20 mouse cellular contexts compared by ENCODE assay signal in the genomic region with DNA sequence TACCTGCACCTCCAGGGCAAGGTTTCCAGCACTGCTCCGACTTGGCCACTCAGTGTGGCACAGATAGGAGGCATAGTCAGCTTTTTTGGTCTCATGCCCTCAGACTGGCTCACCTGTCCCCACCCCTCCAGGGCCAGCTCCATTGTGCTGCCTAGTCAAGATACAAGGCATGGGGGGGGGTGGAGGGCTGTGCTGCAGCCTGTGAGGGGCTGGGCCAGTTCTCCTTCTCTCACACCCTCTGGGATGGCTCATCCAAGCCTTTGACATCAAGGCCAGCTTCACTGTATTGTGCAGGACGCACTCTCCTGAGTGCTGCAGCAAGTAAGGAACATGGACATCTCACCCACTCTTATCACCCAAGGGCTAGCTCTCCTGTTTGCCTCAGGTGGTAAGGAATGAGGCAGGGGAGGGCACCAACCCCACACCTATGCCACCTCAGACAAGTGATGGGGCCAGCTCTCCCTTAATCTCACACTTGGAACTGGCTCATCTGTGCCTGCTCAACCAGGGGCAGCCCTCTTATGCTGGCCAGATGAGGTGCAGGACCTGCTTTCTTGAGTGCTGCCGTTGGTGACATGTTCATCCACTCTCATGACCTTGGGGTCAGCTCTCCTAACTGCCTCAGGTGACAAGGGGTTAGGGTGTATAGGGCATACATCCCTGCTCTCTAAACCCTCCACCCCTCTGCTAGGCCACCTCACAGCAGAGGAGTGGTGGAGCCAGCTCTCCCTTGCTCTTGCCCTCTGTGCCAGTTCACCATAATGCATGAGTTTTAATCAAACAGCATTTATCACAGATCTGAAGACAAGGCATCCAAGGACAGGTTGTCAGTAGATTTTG. TPM values are rescaled to one million over a fixed set of nuclear protein-coding genes. Genes with fewer than 3 reads are reported as not detected.
DNase-seq lines count a peak whose midpoint lies in the region; ATAC-seq and TF ChIP-seq lines count a peak whose summit lies in the region.
"Not testable (repeated sequence)": the region's sequence is repeated elsewhere in the genome, so short reads cannot be mapped to it uniquely, and the experiment has no call there.
"Had no signal": no experiment of that assay in that cellular context is flagged by ENCODE, and none has a peak within 500 bp of the region (broad histone marks: within the 10 kb centered on the region; RNA-seq: fewer than 3 reads in every experiment).

No protein-coding gene starts in this region.

- POLR2A ChIA-PET in Patski (lab: Charles Lee), result not testable (repeated sequence)

- H3K4me3 ChIP-seq in forebrain, embryonic 12.5 days (replicated peaks); heart, embryonic 15.5 days; hindbrain, postnatal 0 days (ENCODE audit: low read length); limb, embryonic 11.5 days (ENCODE audit: low read depth, low read length); lung, embryonic 15.5 days; midbrain, embryonic 16.5 days (ENCODE audit: low read depth, low read length); stomach, embryonic 15.5 days (replicated peaks): not testable (repeated sequence)

- WGBS in forebrain, embryonic 12.5 days, result 84% methylated on average over 3 of the region's 3 CpGs
- 77% methylated on average over 3 of the region's 3 CpGs for WGBS in heart, embryonic 15.5 days
- WGBS in hindbrain, postnatal 0 days, result 82% methylated on average over 3 of the region's 3 CpGs
- 82% methylated on average over 3 of the region's 3 CpGs for WGBS in limb, embryonic 11.5 days
- 68% methylated on average over 3 of the region's 3 CpGs for WGBS in lung, embryonic 15.5 days
- WGBS in midbrain, embryonic 16.5 days, result 75% methylated on average over 3 of the region's 3 CpGs
- 78% methylated on average over 3 of the region's 3 CpGs for WGBS in stomach, embryonic 15.5 days

- CTCF ChIA-PET in Patski (lab: Charles Lee), result not testable (repeated sequence)

- ATAC-seq in Patski, result peak; percentile 13
- ATAC-seq in forebrain, embryonic 12.5 days (ENCODE audit: low FRiP score), result peak; percentile 46
- ATAC-seq in heart, embryonic 15.5 days (replicated peaks; ENCODE audit: insufficient number of reproducible peaks, insufficient read depth, low FRiP score, low read depth), result peak; percentile 48
- ATAC-seq in hindbrain, postnatal 0 days, result peak; percentile 53; the same call in 1 of the 2 replicates
- peak; percentile 55 for ATAC-seq in limb, embryonic 11.5 days (ENCODE audit: insufficient number of reproducible peaks, low FRiP score, low TSS enrichment, low read depth)
- peak; percentile 36 for ATAC-seq in lung, embryonic 15.5 days (ENCODE audit: borderline replicate concordance, extremely low read depth, low FRiP score, low TSS enrichment)
- peak; percentile 56; the same call in 1 of the 2 replicates for ATAC-seq in midbrain, embryonic 16.5 days
- ATAC-seq in stomach, embryonic 15.5 days (ENCODE audit: insufficient read depth, low FRiP score, low read depth), result peak; percentile 60

- in situ Hi-C loops in Patski (cut with MboI; ENCODE audit: low pct_unique_long_range_greater_than_20kb), result not testable (repeated sequence)

- H3K9me3 ChIP-seq in forebrain, embryonic 12.5 days, result peaks cover 15% of the 10 kb centered on the region
- H3K9me3 ChIP-seq in heart, embryonic 15.5 days (replicated peaks); hindbrain, postnatal 0 days (ENCODE audit: low read length); limb, embryonic 11.5 days (ENCODE audit: control insufficient read depth, low read length); lung, embryonic 15.5 days; midbrain, embryonic 16.5 days (replicated peaks; ENCODE audit: control insufficient read depth, low read length, poor library complexity, severe bottlenecking); stomach, embryonic 15.5 days: not testable (repeated sequence)

- DNase-seq in Patski (ENCODE audit: low read depth, low spot score); hindbrain, postnatal 0 days (ENCODE audit: low spot score); limb, embryonic 11.5 days (ENCODE audit: low spot score): not testable (repeated sequence)

- H3K9ac ChIP-seq in forebrain, embryonic 12.5 days; heart, embryonic 15.5 days; hindbrain, postnatal 0 days (replicated peaks; ENCODE audit: low read length); limb, embryonic 11.5 days (ENCODE audit: low read length); lung, embryonic 15.5 days; midbrain, embryonic 16.5 days (ENCODE audit: low read depth, low read length); stomach, embryonic 15.5 days: not testable (repeated sequence)

- H3K4me2 ChIP-seq in forebrain, embryonic 12.5 days; heart, embryonic 15.5 days; hindbrain, postnatal 0 days (ENCODE audit: low read depth, low read length); limb, embryonic 11.5 days (ENCODE audit: low read depth, severe bottlenecking); lung, embryonic 15.5 days; midbrain, embryonic 16.5 days (ENCODE audit: low read length); stomach, embryonic 15.5 days: not testable (repeated sequence)

- not testable (repeated sequence) for H3K27me3 ChIP-seq in Patski; forebrain, embryonic 12.5 days; heart, embryonic 15.5 days; hindbrain, postnatal 0 days (ENCODE audit: insufficient read depth, low read length); limb, embryonic 11.5 days (ENCODE audit: control insufficient read depth, insufficient read depth, low read length); lung, embryonic 15.5 days; midbrain, embryonic 16.5 days (ENCODE audit: control insufficient read depth, insufficient read depth, low read depth, low read length); stomach, embryonic 15.5 days (replicated peaks)

- H3K27ac ChIP-seq in forebrain, embryonic 12.5 days; heart, embryonic 15.5 days; hindbrain, postnatal 0 days; limb, embryonic 11.5 days (replicated peaks; ENCODE audit: low read depth, low read length); lung, embryonic 15.5 days; midbrain, embryonic 16.5 days (ENCODE audit: low read length); stomach, embryonic 15.5 days: not testable (repeated sequence)

- H3K4me1 ChIP-seq in forebrain, embryonic 12.5 days; heart, embryonic 15.5 days (replicated peaks); hindbrain, postnatal 0 days (ENCODE audit: insufficient read depth, low read length); limb, embryonic 11.5 days (ENCODE audit: control insufficient read depth, insufficient read depth, low read length); lung, embryonic 15.5 days; midbrain, embryonic 16.5 days (ENCODE audit: control insufficient read depth, insufficient read depth, low read length); stomach, embryonic 15.5 days: not testable (repeated sequence)

- H3K36me3 ChIP-seq in forebrain, embryonic 12.5 days (replicated peaks); heart, embryonic 15.5 days; hindbrain, postnatal 0 days (ENCODE audit: insufficient read depth, low read length); limb, embryonic 11.5 days (ENCODE audit: control insufficient read depth, insufficient read depth, low read length); lung, embryonic 15.5 days; midbrain, embryonic 16.5 days (ENCODE audit: control insufficient read depth, insufficient read depth, low read length); stomach, embryonic 15.5 days: not testable (repeated sequence)

- not testable (repeated sequence) for TF ChIP-seq CTCF in Patski (IDR thresholded peaks at IDR 0.05); hindbrain, postnatal 0 days (IDR thresholded peaks at IDR 0.05; ENCODE audit: low read depth)

RNA-seq across cellular contexts. Expression of a gene that starts 15.5 kb away (rescaled TPM):
- polyA plus RNA-seq in Patski (2021), result not detected
- not detected in 2 replicates for polyA plus RNA-seq in forebrain, embryonic 12.5 days (2016; fragmentation: Nextera tagmentation; extraction: Ambion mirVana)
- 0.18 and 0.31 TPM in 2 replicates for polyA plus RNA-seq in heart, embryonic 15.5 days (2015; fragmentation: Nextera tagmentation; extraction: Ambion mirVana)
- not detected in 2 replicates for total RNA-seq in hindbrain, postnatal 0 days (2014; rRNA removed)
- polyA plus RNA-seq in hindbrain, postnatal 0 days (2015; fragmentation: Nextera tagmentation; extraction: Ambion mirVana), result not detected in 2 replicates
- not detected in 2 replicates for polyA plus RNA-seq in limb, embryonic 11.5 days (2014; fragmentation: Nextera tagmentation; extraction: Ambion mirVana)
- not detected in 2 replicates for polyA plus RNA-seq in lung, embryonic 15.5 days (2015; fragmentation: Nextera tagmentation; extraction: Ambion mirVana)
- not detected in 2 replicates for polyA plus RNA-seq in midbrain, embryonic 16.5 days (2015; fragmentation: Nextera tagmentation; extraction: Ambion mirVana)
- not detected in 2 replicates for polyA plus RNA-seq in stomach, embryonic 15.5 days (2015; fragmentation: Nextera tagmentation; extraction: Ambion mirVana)
- total RNA-seq: adrenal gland, adult 2 months; CH12.LX; gastrocnemius, adult 2 months; granulocyte monocyte progenitor cell, adult 5-6 weeks; heart, postnatal 14 days; layer of hippocampus, adult 8-10 months; left cerebral cortex, adult 18-20 months; left cerebral cortex, postnatal 4 days; neutrophil, adult 5-6 weeks had no signal
- polyA plus RNA-seq: adrenal gland, adult 2 months; erythroblast, embryonic 14.5 days; inflammation-experienced regulatory T-cells, adult 6 months; macrophage had no signal

RNA-seq across cellular contexts. Expression of a gene that starts 32.6 kb away (rescaled TPM):
- not detected for polyA plus RNA-seq in Patski (2021)
- polyA plus RNA-seq in forebrain, embryonic 12.5 days (2016; fragmentation: Nextera tagmentation; extraction: Ambion mirVana), result not detected in 2 replicates
- polyA plus RNA-seq in heart, embryonic 15.5 days (2015; fragmentation: Nextera tagmentation; extraction: Ambion mirVana), result not detected in 2 replicates
- total RNA-seq in hindbrain, postnatal 0 days (2014; rRNA removed), result not detected in 2 replicates
- polyA plus RNA-seq in hindbrain, postnatal 0 days (2015; fragmentation: Nextera tagmentation; extraction: Ambion mirVana), result not detected in 2 replicates
- not detected in 2 replicates for polyA plus RNA-seq in limb, embryonic 11.5 days (2014; fragmentation: Nextera tagmentation; extraction: Ambion mirVana)
- polyA plus RNA-seq in lung, embryonic 15.5 days (2015; fragmentation: Nextera tagmentation; extraction: Ambion mirVana), result not detected in 2 replicates
- polyA plus RNA-seq in midbrain, embryonic 16.5 days (2015; fragmentation: Nextera tagmentation; extraction: Ambion mirVana), result not detected in 2 replicates
- not detected in 2 replicates for polyA plus RNA-seq in stomach, embryonic 15.5 days (2015; fragmentation: Nextera tagmentation; extraction: Ambion mirVana)
- total RNA-seq: adrenal gland, adult 2 months; CH12.LX; gastrocnemius, adult 2 months; granulocyte monocyte progenitor cell, adult 5-6 weeks; heart, postnatal 14 days; layer of hippocampus, adult 8-10 months; left cerebral cortex, adult 18-20 months; left cerebral cortex, postnatal 4 days; neutrophil, adult 5-6 weeks had no signal
- polyA plus RNA-seq: adrenal gland, adult 2 months; erythroblast, embryonic 14.5 days; inflammation-experienced regulatory T-cells, adult 6 months; macrophage had no signal

RNA-seq across cellular contexts. Expression of a gene that starts 57.2 kb away (rescaled TPM):
- not detected for polyA plus RNA-seq in Patski (2021)
- polyA plus RNA-seq in forebrain, embryonic 12.5 days (2016; fragmentation: Nextera tagmentation; extraction: Ambion mirVana), result not detected in 2 replicates
- polyA plus RNA-seq in heart, embryonic 15.5 days (2015; fragmentation: Nextera tagmentation; extraction: Ambion mirVana), result 0.19 TPM in 1 of 2 replicates, not detected in the other
- not detected in 2 replicates for total RNA-seq in hindbrain, postnatal 0 days (2014; rRNA removed)
- polyA plus RNA-seq in hindbrain, postnatal 0 days (2015; fragmentation: Nextera tagmentation; extraction: Ambion mirVana), result not detected in 2 replicates
- polyA plus RNA-seq in limb, embryonic 11.5 days (2014; fragmentation: Nextera tagmentation; extraction: Ambion mirVana), result not detected in 2 replicates
- not detected in 2 replicates for polyA plus RNA-seq in lung, embryonic 15.5 days (2015; fragmentation: Nextera tagmentation; extraction: Ambion mirVana)
- not detected in 2 replicates for polyA plus RNA-seq in midbrain, embryonic 16.5 days (2015; fragmentation: Nextera tagmentation; extraction: Ambion mirVana)
- polyA plus RNA-seq in stomach, embryonic 15.5 days (2015; fragmentation: Nextera tagmentation; extraction: Ambion mirVana), result not detected in 2 replicates
- total RNA-seq: adrenal gland, adult 2 months; CH12.LX; gastrocnemius, adult 2 months; granulocyte monocyte progenitor cell, adult 5-6 weeks; heart, postnatal 14 days; layer of hippocampus, adult 8-10 months; left cerebral cortex, adult 18-20 months; left cerebral cortex, postnatal 4 days; neutrophil, adult 5-6 weeks had no signal
- polyA plus RNA-seq: adrenal gland, adult 2 months; erythroblast, embryonic 14.5 days; inflammation-experienced regulatory T-cells, adult 6 months; macrophage had no signal
